Mouse (Mus musculus): ENCODE data around the gene Copz1. TPM values are rescaled to one million over a fixed set of nuclear protein-coding genes. Genes with fewer than 3 reads are reported as not detected.
"Not testable (repeated sequence)": the region's sequence is repeated elsewhere in the genome, so short reads cannot be mapped to it uniquely, and the experiment has no call there.

The Copz1 gene
- total RNA-seq (2021) = 118 and 125 TPM in 2 replicates
- long read RNA-seq, experiment 1, transcript Copz1-201 (9 exons, 1,676 nt) = major isoform, 184 of 198 reads
- long read RNA-seq, experiment 1, partial matches to known transcripts = 5 of 198 reads
- long read RNA-seq, experiment 1, other reads (novel, unspliced or antisense) = 9 of 198 reads
- long read RNA-seq, experiment 2, transcript Copz1-201 (9 exons, 1,676 nt) = major isoform, 106 of 115 reads
- long read RNA-seq, experiment 2, partial matches to known transcripts = 7 of 115 reads
- long read RNA-seq, experiment 2, other reads (novel, unspliced or antisense) = 2 of 115 reads

DNA sequence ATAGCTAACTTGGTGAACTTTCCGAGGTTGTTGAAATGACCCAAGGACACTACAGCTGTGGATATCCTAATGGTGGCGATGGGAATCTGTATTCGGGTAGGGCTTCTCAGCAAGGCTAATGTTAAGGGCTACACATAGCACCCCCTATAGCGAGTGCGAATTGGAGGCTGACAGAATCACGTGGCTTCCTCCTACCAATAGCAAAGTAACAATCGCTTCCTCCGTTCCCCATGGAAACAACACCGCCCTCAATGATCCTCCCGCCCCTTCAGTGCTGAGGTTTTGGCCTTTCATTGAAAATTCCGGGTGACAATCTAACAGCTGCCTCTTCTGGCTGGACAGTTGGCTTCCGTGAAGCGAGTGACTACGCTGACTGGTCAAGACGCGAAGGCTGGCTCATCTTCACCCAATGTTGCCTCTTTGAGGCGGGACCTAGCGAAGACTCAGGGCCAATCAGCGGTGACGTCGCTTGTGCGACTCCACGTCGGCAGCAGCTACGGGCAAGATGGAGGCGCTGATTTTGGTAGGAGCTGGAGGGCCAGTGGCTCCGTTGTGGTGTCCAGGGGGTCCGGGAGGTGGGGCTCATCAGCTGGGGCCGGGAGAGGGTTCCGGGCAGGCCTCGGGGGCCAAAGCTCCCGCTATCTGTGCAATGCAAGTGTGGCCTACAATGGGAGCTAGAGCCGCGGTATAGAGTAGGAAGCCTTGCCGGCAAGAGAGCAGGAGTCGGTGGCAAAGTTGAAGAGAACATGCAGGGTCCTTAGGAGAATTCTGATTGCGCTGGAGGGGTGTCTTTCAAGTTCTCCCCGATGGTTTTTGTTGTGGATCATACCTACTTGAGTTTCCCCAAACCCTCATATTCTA, at the start of gene Copz1:
Copz1 (plus strand) TSS at position 296 of the 861 bp plus-strand sequence.
- DNase-seq = peak; percentile 96

DNA sequence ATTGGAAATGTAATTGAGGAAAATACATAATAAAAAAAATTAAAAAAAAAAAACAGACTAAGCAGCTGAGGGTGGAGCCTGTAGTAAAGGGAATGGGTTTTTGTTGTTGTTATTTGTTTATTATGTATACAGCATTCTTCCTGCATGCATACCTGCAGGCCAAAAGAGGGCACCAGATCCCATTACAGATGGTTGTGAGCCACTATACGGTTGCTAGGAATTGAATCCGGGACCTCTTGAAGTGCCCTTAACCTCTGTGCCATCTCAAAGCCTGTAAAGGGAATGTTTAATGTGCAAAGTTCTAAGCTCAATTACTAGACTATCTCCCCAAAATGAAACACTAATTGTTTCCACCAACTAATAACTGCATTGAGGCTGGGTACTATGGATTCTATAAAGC, 48.4 kb upstream of the Copz1 start:
- DNase-seq = no peak

DNA sequence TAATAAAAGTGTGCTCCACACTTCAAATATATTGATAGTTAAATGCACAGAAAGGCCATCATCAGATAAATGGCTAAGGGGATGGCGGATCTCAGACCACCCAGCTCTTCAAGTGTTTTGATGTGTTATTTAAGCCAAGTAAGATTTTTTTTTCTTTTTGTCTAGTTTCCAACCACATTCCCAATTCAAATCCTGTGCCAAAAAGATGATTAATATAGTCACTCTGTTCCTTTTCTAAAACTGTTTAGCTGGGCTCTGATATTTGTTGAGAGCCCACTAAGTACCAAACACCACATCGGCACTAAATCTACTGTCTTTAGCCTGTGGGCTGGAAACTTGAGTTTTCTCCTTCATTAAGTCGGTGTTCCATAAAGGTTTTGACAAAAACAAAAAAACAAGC, 45.5 kb upstream of the Copz1 start:
- DNase-seq = no peak

DNA sequence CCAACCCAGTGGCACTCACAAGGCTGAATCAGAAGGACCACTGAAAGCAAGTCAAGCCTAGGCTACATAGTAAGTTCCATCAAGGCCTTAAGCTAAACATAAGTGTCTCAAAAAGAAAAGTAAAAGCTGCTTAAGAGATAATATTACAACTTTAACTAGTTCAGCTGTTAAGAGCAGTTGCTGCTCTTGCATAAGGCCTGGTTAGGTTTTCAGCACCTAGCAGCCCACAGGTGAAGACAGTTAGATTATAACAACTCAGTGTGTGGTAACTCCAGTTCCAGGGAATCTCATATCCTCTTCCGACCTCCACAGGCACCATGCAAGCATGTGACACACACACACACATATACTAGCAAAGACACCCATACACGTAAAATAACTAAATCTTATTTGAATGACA, 44.9 kb upstream of the Copz1 start:
- no peak for DNase-seq

DNA sequence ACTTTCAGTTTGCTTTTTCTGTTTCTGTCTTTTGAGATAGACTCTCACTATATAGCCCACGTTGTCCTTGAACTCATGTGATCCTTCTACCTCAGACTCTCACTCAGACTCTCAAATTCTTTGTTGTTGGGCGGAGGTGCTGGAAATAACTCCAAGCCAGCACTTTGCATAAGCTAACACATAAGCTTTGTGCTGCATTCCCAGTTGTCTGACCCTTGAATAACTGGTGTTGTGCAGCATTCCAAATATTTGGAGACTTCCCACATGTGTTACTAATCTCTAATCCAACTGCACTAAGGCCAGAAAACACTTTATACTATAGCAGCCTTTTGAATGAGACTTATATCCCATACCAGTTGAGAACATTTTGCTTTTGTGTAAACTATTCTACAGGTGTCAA, 43.6 kb upstream of the Copz1 start:
- DNase-seq = no peak

DNA sequence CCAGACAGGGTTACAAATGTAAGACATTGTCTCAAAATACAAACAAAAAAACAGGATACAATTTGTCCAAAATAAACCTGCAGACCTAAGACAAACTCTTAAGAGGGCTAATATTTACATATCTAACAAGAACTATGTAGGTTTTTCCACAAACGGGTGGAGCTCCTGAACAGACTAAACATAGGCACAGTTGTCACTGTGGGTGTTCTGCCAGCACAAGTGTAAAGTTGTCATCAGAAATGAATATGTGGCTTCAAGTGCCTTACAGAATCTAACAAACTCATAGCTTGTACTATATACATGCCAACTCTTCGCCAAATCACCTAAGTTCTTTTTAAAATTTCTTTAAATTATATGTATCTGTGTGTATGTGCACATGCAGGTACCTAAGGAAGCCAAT, 39.4 kb upstream of the Copz1 start:
- DNase-seq = no peak

DNA sequence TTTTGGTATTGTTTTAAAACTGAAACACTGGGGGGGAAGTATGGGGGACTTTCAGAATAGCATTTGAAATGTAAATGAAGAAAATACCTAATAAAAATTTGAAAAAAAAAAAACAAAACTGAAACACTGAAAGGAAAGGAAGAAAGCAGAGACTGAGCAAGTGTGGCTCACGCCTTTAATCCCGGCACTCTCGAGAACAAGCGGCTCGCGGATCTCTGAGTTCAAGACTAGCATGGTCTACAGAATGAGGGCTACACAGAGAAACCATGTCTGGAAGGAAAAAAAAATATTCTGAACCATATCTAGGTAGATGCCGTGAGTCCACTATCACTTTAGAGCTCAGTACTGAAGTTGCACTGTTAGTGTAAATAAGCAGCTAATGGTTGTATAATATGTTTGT, 35.2 kb upstream of the Copz1 start:
- DNase-seq = no peak

DNA sequence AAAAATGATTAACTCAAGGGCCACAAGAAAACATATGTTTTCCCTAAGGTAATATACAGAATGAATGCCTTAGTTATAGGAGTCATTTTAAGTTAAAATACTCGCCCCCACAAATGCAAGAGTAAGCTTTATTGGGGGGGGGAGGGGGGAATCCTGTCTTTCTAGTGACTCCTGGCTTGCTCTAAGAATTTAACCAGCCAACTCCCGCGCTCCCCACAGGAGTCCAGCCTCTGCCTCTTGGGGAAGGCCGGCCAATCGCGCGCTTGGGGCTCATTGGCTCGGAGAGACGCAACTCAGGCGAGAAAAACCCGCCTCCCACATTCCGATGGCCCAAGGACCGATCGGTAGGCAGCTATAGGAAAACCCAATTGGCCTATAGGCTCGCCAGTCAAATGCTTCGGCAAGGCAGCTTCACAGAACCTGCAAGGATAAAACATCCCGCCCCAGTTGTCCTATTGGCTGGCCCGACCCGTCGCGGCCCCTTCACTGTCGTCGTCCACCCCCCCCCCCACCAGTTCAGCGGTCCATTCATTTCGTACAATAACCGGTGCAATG, 33.3 kb upstream of the Copz1 start:
- DNase-seq = peak; percentile 96

DNA sequence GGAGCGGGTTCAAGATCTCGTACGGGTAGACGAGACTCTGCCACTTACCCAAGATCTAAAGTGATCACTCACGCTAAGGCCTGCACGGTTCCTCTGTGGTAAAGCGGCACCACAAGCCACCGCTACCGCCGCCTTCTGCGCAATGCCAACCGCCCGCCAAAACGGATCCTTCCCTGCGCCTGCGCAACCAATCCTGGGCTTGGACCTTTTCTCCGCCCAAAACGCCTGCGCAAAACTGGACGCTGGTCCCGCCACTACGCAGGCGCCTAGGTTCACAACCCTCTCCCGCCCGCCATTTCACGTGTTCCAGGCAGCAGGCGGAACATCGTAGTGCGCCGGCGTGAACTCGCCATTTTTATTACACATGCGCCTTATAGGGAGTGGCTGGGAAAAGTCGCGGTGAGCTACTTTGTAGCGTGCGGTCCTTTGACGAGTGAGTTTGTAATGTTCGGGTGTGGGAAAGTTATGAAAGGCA, 32.8 kb upstream of the Copz1 start, which contains the start of gene Cbx5:
Cbx5 (minus strand) TSS at position 132 of the 475 bp plus-strand sequence.
- peak; percentile 99 for DNase-seq

DNA sequence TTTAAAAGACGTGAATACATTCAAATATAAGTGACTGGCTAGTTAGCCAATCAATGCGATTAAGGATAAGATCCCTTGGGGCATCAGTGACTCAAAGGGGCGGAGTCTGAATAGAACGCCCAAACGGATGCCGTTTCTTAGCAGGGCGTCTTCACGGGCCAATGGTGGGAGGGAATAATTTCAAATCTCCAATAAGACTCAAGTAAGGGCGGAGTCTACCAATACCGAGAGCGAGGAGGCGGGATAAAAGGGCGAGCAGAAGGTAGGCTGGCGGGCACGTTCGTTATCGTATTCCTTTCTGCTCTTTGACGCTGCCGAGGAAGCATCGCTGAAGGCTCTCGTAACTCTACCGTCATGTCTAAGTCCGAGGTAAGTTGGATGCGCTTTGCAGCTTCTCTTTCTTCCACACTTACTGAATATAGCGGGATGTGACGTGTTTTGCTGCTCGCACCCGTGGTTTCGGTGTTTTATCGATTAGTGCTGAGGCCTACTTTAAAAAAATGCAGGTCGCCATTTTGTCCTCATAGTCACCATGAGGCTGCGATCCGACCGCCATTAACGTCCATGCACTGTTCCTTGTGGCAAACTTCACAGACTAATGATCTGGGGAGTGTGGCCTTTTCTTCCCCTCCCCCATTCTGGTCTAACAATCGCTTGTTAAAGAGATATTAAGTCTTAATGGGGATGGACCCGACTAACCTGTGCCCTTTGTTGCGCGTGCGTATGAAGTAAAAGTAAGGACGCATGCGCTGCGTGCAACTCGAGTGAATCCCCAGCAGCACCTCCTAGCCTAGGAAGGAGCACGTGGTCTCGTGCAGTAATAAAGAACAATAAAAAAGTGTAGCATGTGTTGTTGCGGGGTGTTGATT, 32.1 kb upstream of the Copz1 start, which contains the start of gene Hnrnpa1:
Hnrnpa1 (plus strand) TSS at position 273 of the 869 bp plus-strand sequence.
- DNase-seq = peak; percentile 94

DNA sequence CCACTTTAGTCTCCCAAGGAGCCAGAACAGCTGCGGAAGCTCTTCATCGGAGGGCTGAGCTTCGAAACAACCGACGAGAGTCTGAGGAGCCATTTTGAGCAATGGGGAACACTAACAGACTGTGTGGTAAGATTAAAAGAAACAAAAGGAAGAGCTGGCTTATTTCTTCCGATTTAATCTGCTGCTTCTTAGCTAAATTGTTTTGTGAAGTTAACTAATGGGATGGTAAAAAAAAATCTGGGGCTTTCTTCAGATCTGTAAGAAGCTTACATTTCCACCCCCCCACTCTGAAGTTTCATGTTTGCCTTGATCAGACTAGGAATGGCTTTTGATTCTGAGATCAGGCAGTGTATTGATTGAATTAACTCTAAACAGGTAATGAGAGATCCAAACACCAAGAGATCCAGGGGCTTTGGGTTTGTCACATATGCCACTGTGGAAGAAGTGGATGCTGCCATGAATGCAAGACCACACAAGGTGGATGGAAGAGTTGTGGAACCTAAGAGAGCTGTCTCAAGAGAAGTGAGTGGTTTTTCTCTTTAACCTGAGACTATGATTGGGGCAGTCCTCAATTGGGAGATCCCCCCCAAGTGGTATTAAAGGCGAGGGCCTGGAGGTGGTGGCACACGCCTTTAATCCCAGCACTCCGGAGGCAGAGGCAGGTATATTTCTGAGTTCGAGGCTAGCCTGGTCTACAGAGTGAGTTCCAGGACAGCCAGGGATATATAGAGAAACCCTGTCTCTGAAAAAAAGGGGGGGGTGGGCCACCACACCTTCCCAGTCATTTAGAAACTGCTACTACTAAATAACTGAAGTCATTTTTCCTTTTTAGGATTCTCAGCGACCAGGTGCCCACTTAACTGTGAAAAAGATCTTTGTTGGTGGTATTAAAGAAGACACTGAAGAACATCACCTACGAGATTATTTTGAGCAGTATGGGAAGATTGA, 31.2 kb upstream of the Copz1 start:
- not testable (repeated sequence) for DNase-seq

DNA sequence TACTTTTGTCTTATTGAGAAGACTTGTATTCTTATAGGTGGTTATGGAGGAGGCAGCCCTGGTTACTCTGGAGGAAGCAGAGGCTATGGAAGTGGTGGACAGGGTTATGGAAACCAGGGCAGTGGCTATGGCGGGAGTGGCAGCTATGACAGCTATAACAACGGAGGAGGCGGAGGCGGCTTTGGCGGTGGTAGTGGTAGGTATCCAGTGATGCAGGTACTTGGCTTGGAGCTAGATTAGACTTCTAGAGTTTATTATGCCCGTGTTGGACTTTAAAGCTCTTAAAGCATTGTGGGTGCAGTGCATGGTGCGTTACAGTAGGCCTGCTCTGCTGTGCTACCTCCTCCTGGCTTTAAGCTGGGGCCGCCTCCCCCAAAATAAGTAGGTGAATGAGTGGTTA, 29.6 kb upstream of the Copz1 start:
- DNase-seq = no peak

DNA sequence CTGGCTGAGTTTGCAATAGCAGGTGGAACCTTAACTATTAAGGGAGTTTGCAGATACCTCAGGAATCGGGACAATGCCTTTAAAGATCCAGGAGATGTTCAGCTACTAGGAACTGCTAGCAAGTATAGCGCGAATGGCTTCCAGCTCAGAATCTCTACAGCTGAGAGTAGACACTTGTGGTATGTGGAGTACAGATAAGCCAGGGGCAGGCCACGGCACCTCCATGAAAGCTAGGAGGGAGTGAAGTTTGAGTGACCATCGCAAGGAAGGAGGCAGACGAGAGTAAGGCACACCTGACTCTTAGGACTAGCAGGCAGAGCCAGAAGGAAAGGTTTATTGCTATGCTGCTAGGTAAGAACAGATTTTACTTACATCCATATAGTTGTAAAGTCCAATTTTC, 26.9 kb upstream of the Copz1 start:
- no peak for DNase-seq

DNA sequence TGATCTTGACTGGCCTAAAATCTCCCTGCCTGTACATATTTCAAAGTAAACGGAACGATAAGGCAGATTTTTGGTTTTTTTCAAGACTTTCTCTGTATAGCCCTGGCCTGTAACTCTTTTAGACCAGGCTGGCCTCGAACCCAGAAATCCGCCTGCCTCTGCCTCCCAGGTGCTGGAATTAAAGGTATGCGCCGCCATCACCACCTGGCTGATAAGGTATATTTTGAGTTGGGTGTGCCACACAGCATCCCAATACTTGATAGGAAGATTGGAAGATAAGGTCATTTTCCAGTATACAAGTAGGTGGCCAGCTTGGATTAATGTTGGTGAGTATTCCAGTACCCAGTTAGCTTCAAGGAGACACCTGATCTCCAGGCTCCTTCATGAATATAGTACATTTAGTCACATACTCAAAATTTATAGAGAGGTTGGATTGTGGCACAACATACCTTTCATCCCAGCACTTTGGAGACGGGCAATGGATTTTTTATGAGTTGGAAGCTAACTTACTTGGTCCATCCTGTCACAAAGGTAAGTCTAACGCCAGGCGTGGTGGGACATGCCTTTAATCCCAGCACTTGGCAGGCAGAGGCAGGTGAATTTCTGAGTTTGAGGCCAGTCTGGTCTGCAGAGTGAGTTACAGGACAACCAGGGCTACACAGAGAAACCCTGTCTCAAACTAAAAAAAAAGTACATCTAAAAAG, 25.3 kb upstream of the Copz1 start:
- DNase-seq = no peak

DNA sequence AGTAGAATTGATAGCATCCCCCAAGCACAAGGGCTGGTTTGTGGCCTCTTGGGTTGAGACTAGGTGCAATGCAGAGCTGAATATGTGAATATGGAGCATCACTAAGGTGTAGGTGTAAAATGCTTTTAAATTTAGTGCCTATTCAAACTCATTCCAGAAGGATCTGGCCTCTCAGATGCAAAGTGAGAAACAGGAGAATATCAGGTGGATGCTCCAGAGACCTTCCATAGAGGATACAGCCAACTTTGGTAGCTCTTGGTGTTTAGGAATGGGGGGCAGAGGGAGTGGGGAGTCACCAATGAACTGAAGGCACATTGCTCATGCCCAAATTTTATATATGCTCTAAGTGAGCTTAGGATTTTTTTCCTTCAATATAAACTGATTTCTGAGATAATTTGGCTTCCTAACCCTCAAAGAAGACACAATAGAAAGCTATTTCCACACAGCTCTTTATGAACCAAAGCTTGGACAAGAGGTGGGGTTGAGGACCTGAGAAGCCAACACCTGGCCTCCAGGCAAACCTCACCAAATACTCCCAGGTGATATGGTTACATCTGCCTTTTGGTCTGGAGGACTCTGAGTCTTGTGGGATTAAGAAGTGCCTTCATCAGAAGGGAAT, 24.6 kb upstream of the Copz1 start:
- no peak for DNase-seq

DNA sequence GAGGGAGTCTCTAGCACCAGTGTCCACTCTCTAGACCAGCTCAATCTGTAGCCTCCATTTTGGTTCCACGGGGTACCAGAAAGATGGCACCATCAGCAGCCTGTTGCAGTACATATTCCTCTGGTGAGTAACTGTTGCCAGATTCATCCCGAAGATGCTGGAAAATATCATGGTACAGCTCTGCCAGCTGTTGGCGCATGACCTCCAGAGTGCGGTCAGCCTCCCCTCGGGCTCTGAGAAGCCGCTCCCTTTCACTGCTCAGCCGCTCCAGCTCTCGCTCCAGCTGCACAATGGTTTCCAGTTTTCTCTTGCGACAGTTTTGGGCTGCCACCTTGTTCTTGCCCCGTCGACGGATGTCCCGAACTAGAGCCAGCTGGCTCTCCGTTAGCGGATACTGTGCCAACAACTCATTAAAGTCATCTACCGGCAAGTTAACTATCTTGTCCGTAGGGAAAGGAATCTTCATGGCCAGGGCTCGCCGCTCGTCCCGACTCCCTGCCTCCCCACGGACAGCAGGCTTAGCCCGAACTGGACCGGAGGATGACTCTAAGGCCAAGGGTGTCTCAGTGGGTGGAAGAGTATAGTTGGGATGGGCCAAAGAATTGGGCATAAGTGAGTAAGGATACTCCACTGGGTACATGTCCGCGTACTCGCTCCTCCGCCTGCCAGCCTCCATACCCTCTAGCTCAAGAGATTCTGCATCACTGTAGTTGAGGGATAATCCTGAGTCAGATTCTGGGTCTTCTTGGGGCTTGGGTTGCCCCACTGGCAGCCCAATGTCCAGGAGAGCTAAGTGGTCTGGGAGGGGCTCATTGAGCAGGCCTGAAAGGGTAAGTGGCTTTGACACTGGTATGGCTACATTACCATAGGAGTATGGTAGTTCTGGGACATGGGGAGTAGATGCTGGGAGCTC, 23.9 kb upstream of the Copz1 start:
- peak; percentile 31 for DNase-seq

DNA sequence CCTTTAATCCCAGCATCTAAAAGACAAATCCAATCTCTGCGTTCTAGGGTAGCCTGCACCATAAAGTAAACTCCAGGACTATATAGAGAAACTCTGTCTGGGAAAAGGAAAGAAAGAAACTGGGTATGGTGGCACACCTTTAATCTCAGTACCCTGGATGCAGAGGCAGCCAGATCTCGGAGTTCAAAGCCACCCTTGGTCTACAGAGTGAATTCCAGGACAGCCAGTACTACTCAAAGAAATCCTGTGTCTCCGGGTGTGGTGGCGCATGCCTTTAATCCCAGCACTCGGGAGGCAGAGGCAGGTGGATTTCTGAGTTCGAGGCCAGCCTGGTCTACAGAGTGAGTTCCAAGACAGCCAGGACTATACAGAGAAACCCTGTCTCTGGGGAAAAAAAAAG, 23.0 kb upstream of the Copz1 start:
- not testable (repeated sequence) for DNase-seq

DNA sequence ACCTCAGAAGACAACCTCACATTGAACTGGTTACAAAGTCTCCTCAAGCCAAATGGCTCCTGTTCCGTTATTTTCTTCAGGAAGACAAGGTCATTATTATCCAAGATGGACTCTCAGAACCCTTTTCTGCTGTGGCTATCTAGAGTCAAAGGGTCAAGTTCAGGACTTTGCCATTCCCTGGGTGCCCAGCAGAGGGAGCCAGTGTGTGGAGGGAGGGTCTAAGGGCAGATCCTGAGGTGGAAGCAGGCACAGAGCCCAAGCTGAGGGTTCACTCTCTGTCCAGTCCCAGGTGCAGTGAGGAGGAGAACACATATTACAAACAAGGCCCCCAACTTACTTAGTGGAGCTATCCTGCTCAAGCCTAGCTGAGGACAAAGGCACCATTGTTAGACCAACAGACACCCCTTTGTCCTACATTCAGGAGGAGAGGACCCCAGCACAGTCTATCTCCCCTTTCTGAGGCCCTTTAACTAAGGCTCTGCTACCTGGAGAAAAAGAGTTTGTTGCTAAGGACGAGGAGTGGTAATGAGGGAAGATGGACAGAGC, 22.2 kb upstream of the Copz1 start:
- peak; percentile 87 for DNase-seq

All from adrenal gland, postnatal 14 days (tissue).